Mouse (Mus musculus): ENCODE measurements around the gene Gas7.

Gas7 gene

DNA sequence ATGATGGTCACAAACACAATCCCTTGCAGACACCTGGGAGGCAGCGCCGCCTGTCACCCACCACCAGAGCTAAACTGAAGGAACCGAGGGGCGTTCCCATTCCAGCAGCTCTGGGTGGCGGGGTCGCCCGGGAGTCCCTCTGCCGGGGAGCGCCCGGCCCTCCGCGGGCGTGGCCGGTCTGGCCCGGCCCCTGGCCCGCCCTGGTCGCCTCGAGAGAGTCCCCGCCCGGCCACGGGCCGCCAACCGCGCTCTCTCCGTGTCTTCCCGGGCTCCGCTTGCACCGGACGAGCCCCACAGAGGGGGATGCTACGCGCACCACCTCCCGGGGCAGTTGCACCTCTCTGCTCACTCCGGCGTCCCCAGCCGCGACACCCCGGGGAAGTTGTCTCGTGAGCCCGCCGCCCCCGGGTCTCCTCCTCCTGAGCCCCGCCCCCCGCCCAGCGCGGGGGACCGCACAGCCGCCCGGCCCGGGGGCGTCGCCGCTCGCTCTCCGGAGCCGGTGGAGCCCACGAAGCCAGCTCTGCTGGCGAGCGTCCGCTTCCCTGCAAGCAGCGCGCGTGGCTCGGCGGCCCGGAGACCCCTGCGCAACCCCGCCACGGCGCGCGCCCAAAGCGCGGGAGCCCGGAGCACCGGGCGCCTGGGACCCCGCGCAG, at the start of gene Gas7:
TSS of gene Gas7 (plus strand) at position 564 of the 653 bp plus-strand sequence.
- peak; percentile 6 to 18 for DNase-seq (ENCODE audit: low spot score in 2 of 2)

DNA sequence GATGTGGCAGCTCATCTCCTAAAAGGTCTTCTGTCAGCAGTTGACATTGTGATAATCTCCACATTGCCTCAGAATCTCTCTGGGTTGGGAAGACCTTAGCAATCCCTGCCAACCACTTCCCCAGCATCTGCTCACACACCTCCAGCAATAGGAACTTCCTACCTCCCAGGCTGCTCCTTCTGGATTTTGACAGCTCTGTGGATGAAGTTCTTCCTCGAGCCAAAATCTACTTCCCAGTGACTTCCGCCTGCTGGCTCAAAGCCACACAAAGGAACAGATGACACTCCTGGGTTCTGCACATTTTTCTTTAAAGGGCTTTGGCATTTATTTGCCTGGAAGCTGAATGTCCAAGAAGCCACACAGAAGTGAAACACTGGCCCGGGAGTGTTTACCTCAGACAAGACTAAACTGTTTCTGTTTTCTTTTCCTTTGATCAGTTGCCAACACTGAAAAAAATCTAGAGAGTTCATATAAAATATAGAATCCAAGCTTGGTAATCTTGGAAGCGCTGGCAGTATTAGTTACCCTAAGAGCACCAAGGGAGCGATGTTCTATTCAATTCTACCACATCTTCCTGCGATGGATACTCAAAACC, 40.8 kb upstream of the Gas7 start:
- no peak for DNase-seq (ENCODE audit: low spot score in 2 of 2)

DNA sequence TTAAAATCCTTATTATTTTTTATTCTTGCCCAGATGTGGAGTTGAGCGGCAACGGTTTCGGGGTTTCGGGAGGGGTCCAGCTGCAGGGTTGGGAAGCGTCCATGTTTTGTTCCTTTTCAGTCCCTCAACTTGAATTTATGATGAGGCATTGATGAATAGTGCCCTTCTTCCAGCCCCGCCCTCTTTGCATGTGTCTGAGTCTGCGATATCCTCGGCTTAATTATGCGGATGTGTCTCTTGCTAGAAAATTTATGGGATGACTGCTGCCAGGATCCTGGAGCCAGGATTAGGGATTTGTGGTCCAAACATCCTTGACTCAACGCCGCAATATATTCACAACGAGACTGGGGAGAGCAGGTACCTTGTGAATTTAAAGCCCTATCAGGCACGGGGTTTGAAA, 31.7 kb upstream of the Gas7 start:
- DNase-seq (ENCODE audit: low spot score in 2 of 2) = no peak

DNA sequence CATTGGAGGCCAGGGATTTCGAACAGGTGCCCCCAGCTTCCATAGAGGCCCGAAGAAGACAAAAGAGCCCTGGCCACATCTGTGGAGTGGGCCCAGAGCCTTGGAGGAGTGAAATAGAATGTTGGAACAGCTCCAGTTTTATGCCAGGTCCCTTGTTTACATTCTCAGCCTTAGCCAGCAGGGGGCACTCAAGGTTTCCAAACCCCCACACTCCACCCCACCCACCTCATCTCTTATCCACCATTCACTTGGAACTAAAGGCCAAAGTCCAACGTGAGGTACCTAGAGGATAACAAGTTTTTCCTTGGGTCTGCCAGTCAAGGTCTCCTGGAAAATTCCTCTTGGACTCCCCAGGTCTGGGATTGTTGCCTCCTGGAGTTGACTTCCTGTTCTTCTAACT, 27.0 kb upstream of the Gas7 start:
- peak; percentile 4 to 47 for DNase-seq (ENCODE audit: low spot score in 2 of 2)

DNA sequence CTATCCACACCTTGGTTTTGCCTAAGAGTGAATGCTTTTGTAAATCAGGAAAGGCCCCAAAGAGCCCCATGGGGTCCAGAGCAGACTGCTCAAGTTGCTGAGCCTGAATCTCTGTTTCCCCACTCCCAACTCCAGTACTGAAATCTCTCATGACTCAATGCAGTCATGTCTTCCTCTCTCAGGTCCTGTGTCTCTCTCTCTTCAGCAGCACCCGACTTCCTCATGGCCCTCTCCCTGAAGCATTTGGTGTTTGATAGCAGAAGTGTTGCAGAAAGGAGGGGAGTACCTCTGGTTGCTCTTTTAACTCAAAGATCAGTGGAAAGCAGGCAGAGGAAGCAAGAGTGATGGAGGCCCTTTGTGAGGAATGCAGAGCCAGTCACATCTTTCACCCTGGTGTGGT, 25.4 kb upstream of the Gas7 start:
- no peak for DNase-seq (ENCODE audit: low spot score in 2 of 2)

DNA sequence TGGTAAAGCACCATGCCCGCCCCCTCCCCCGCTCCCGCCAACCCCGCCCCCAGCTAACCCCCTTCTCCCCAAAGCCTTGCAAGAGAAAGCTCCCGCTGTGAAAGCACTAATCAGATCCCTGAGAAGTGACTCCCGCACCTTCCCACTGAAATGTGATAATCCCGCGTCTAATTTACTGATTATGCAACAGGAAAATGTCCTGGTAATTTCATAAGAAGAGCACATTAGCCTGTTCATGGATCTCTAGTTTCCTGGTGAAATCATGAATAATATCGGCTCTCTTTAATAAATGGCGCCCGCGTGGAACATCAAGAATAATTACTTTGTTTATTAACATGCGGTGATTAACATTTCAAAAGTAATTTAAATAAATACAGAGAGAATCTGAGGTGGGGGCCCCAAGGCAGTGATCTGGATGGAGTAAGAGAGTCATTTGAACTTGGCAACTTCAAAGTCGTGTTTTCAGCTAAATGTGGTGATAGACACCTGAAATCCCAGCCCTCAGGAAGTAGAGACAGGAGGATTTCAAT, 24.1 kb upstream of the Gas7 start:
- DNase-seq (ENCODE audit: low spot score in 2 of 2) = no peak

DNA sequence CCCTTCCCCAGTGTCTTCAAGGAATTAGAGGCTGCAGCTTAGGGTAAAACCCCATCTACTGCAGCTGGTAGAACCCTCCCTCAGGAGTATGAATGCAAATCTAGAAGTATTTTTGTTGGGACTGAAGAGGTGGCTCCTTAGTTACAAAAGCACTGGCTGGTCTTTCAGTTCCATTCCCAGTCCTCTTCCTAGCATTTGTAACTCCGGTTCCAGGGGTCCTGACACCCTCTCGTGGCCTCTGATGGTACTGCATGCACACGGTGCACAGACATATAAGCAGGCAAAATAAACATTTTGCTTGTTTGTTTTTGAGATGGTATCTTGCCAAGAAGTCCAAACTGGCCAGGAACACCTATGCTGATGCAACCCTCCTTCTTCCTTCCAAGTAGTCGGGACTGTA, 23.4 kb upstream of the Gas7 start:
- no peak for DNase-seq (ENCODE audit: low spot score in 2 of 2)

DNA sequence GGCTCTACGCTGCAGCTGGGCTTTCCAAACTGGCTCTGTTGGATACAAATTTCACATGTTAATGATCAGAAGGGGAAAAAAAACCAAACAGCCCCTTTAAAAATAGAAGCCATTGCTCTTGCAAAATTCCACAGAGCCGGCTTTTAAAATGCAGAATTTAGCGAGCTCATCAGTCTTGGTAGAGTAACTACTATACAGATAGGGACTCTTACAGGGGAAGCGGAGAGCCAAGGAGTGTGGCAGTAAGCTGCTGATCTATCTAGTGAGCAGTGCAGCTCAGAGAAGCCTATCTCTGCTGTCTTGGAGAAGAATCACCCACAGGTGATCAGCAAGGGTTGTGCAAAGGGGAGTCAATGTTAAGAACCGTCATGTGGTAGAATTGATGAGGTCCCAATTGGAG, 21.5 kb upstream of the Gas7 start:
- DNase-seq (ENCODE audit: low spot score in 2 of 2) = no peak

DNA sequence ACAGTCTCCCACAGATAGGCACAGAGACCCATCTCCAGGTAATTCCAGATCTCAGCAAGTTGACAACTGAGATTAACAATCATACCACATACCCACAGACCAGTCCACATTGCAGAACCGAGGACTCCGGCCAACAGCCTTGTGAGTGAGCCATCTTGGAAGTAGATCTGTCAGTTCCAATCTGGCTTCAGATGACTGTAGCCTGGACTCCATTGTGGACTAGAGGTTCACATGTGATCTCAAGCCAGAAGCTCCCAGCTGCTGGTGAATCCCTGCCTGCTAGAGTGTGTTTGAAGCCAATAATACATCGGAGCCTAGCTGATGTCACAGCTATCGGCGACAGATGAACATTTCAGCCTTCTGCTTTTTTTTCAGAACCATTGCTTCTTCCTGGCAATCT, 16.5 kb upstream of the Gas7 start:
- DNase-seq (ENCODE audit: low spot score in 2 of 2) = no peak

DNA sequence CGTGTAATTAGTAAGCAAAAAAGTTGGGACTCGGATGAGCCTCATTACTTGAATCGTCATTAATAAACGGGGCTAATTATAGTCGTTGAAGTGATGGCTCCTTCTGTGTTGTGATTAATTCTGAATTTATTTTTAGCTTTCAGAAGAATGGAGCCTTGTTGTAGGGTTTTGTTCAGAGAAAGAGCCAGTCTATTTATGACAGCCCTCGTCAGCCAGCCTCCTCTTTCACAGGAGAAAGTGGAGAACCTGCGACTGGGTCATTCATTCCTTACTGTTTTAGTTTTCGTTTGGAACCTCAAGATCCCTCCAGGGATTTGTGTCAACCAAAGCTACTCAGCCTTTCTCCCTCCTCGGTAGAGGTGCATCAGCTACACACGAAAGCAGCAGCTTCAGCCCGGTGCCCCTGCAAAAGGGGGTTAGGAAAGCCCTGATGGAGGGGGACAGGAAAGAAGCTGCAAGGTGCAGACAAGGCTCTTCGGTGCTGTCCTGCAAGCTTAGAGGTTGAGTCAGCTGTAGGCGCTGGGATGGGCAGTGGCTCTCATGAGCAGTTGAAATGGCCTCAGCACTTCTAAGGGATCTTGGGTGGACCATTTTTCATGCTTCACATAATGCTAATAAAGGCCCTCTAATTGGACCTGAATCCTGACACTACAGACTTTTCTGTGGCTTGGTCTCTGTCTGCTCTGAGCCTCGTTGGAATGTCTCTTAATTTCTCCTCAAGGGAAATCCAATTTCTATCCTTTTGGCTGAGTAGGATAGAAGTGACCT, 10.0 kb upstream of the Gas7 start:
- no peak for DNase-seq (ENCODE audit: low spot score in 2 of 2)

DNA sequence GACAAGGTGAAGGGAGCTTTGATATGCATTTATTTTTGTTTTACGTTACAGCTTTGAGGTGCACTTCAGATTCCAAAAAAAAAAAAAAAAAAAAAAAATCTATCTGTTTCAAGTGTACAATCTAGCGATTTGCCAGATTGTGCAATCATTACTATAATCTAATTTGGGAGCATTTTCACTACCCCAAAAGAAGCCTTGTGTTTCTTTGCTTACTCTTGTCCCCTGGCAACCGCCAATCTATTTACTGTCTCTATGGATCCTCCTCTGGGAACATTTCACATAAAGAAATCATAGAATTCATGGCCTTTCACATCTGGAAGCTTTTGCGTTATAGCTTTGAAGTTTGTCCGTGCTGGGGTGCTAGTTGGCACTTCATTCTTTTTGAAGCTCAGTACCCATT, 3.7 kb upstream of the Gas7 start:
- DNase-seq (ENCODE audit: low spot score in 2 of 2) = no peak

DNA sequence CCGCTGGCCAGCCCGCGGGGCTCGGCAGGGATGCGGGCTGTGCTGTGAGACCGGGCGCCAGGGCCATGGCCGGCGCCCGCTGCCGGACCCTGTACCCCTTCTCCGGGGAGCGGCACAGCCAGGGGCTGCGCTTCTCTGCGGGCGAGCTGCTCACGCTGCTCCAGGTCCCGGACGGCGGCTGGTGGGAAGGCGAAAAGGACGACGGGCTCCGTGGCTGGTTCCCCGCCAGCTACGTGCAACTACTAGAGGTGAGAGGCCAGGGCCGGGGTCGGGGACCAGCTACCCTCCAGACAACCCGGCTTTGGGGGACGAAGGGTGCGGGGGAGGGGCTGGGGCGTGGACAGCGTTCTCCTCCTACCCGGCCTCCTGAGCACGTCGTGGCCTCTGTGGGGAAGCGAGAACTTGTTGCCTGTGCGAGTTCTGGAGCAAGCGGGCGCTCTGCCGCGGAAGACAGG, 317 bp downstream of the Gas7 start:
- peak in 1 of 2 experiments; percentile 14 for DNase-seq (ENCODE audit: low spot score in 2 of 2)

DNA sequence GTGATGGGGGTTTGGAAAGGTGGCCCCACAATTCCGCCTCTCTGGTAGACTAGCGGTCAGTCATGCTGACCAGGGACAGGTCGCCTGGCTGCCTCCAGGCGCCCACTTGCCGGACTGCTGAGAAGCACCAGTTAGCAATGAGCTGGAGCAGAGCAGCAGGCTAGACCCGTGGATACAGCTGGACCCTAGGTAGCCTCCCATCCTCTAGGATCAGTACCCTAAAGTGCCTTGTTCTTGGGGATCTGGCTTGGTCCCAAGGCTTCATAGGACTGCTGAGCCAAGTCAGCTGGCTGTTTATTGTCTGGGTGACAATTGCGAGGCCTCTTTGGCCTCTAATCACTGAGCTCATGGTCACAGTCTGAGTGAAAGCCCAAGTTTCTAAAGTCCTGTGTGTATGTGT, 792 bp downstream of the Gas7 start:
- DNase-seq (ENCODE audit: low spot score in 2 of 2) = no peak

DNA sequence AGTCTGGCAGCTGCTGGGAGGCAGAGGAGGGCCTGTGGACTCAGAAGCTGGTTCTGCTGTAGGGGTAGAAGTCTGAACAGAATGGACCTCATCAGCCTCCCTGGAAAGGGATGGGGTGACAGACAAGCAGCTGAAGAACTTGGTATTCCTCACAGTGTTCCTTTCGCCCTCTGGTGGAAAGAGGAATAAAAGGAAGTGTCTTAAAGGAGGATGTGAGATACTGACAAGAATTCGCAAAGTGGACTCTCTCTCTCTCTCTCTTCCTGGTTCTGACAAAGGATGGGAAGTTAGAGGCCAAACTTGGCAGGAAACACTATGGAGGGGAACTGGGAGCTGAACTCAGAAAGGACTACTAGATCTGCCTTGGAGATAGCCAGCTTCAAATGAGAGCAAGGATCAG, 2.9 kb downstream of the Gas7 start:
- no peak for DNase-seq (ENCODE audit: low spot score in 2 of 2)

DNA sequence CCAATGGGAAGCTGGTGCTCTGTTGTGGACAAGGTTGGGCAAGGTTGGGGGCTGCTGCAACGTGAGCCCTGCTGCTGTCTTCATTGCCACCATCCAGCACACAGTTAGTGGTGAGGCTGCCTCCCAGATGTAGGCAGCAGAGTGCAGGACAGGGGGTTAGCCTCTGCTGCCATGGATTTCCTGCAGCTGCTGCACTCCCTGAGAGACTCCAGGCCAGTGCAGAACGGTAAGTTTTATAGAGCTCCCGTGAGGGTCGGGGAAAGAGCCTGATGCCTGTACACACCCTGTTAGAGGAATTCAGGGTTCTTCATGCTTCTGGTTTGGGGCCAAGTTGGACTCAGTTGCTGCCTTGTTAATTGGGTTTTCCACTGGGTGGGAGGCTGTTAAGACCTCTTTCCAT, 11.9 kb downstream of the Gas7 start:
- DNase-seq (ENCODE audit: low spot score in 2 of 2) = no peak

DNA sequence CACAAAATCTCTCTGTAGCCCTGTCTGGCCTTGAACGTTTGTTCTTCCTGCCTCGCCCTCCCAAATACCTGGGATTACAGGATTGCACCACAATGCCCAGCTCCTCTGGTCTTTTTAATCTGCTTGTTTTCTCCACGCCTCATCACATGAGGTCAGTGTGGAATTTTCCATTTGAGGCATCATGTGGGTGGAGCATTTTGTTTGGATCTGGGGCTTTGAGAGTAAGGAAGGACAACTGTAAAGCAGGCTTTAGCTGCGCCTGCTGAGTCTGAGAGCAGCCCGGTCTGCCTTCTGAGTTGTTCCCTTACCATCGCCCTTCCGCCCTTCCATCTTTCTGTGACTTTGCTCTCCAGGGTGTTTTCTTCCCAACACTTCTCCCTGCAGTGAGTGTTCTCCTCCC, 13.6 kb downstream of the Gas7 start:
- DNase-seq (ENCODE audit: low spot score in 2 of 2) = no peak

DNA sequence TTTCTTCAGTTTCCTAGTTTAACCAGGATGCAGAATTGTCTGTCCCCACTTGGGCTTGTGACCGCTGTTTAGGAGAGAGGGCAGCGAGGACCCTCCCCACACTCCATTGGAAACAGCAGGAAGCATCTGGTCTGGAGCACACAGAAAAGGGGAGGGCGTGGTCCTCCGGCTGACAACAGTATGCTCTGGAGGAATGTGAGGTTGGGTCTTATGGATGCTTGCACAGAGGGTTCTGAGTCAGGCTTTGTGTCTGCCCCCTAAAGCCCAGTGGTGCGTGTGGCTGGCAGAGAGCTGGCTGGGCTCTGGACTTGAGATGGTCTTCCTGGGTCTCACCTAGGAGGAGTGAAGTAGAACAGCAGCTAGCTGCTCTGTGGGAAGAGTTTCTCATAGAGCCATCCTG, 19.4 kb downstream of the Gas7 start:
- no peak for DNase-seq (ENCODE audit: low spot score in 2 of 2)

DNA sequence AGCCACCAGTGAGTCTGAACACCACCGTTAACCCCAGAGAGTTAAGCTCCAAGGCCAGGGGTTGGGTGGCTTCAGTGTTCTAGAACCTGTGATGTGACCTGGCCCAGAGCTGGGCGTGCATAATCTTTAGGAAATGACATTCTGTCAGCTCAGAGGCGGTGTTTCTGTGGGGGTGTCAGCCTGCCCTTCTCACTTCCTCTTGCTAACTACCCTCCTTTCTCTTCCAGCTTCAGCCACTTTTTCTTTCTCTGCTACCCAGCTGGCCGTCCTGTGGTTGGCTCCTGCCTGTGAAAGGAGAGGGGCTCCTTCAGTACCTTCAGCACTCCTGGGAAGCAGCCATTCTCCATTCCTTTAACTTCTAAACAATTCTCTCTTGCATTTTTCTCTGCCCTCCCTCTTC, 24.3 kb downstream of the Gas7 start:
- DNase-seq (ENCODE audit: low spot score in 2 of 2) = peak in 1 of 2 experiments; percentile 34

DNA sequence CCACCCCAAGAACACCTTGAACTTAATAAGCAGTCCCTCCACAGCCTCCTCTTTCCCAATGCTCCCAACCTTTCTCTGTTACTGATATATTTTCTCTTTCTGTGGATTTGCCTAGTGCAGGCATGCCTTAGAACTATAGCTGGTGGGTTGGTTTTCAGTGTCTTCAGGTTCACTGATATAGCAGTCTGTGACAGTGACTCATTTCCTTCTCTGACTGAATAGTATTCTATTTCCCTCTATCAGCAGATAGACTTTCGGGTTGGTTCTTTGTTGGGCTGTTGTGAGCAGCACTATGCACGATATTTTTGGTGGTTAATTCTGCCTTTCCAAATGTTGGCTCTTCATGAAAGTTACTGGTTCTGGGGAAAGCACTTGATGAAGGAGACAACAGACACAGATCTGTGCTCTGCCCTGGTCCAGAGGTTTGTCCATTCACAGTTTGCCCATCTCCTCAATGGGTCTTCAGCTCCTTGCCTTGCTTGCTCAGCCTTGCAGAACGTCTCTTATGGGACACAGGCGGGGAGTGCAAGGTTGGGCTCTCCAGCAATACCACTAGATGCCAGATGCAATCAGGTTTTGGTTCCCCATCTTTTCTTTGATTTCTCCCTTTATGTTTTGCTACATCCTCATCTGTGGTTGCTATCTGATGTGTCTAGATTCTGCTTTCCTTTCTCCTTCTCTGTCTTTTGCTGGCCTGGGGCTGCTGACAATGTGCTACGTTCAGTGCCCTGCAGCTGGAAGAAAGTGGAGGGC, 25.1 kb downstream of the Gas7 start:
- DNase-seq (ENCODE audit: low spot score in 2 of 2) = no peak

DNA sequence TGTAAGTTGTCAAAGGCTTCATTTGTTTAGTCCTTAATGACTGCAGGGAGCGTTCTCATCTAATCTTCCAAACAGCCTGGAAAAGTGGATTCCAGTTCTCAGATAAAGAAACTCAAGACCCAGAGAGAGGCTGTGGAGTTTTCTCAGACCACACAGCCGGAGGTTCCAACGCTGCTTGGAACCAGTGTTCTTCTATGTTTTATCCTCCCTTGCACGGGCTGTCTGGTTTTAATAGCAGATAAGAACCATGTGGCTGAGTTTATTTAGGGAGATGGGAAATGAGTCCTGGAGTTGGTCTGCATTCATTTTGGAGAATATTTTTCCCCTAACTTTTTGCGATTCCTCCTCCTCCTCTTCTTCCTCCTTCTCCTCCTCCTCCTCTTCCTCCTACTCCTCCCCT, 26.5 kb downstream of the Gas7 start:
- DNase-seq (ENCODE audit: low spot score in 2 of 2) = no peak

DNA sequence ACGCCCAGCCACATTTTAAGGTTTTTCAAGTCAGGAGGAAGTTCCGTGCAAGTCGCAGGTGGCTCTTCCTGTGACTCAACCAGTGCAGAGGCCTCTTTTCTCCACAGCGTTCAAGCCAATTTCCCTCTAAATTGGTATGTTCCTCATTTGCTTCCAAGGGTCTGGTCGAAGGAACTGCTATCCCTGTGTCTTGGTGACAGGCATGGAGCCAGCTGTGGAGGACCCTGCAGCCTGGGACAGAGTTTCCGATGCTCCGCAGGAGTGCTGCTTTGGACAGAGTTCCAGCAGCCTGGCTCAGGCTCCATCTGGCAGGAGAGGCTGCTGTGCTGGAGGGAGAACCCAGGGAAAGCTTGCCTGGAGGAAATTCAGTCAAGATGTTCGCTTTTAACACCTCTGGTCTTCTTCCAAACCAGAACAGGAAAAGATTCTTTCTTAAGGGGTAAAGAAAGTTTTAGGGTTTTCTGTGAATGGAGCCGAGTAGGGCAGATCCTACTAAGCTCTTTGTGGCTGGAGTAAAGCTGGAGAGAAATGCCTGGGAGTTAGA, 27.1 kb downstream of the Gas7 start:
- no peak for DNase-seq (ENCODE audit: low spot score in 2 of 2)

DNA sequence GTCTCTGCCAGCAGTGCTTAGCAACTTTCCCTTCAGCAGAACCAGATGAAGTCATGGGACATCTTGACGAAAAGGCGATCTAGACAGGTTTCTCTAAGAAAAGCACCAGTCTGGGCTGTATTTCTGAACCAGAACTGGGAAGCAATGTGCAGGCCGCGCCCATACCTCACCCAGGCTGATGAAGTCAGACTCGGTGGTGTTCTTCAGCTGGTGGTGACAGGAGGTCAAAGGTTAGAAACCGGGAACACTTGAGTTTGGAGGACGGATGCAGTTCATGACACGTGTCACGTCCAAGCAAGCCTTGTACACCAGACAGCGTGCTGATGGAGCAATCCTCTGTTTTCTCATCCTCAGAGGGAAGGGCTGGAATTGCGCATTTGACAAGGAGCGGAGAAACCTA, 32.9 kb downstream of the Gas7 start:
- no peak for DNase-seq (ENCODE audit: low spot score in 2 of 2)

All from spleen, postnatal 10 days (tissue).